Mouse (Mus musculus) midbrain, postnatal 0 days (tissue): ENCODE results near the gene Adgrg6. TPM values are rescaled to one million over a fixed set of nuclear protein-coding genes. Genes with fewer than 3 reads are reported as not detected.

ENCODE experiments used
- ATAC-seq: fragments of 200-750 bp; cut with Nextera tagmentation; 2 replicates; pipeline ENCODE4 v1.8.0; 2017; ENCODE audit warnings: moderate number of reproducible peaks, mild to moderate bottlenecking, moderate TSS enrichment, moderate library complexity; ENCODE audit not compliant: low FRiP score
- DNase-seq: peaks from one replicate; pipeline ENCODE4 v3.0.0-alpha.2; 2015; ENCODE audit warnings: low spot score
- H3K27ac ChIP-seq: fragments of 300-500 bp; sonication (generic); 2 replicates; pipeline ENCODE4 v1.5.1; 2014; ENCODE audit warnings: low read depth, mild to moderate bottlenecking, low read length, mixed read lengths
- H3K27me3 ChIP-seq: fragments of 300-500 bp; sonication (generic); 2 replicates; pipeline ENCODE4 v1.6.1; 2014; ENCODE audit warnings: low read length, control low read depth, mixed read lengths; ENCODE audit not compliant: insufficient read depth
- H3K36me3 ChIP-seq: fragments of 300-500 bp; sonication (generic); 2 replicates; pipeline ENCODE4 v1.6.1; 2014; ENCODE audit warnings: low read length, control low read depth, mixed read lengths; ENCODE audit not compliant: insufficient read depth
- H3K4me1 ChIP-seq: fragments of 300-500 bp; sonication (generic); 2 replicates; pipeline ENCODE4 v1.6.1; 2014; ENCODE audit warnings: mild to moderate bottlenecking, control low read depth, antibody characterized with exemption, low read length, mixed read lengths; ENCODE audit not compliant: insufficient read depth
- H3K4me2 ChIP-seq: fragments of 300-500 bp; sonication (generic); 2 replicates; pipeline ENCODE4 v1.6.1; 2014; ENCODE audit warnings: low read depth, mild to moderate bottlenecking, low read length, mixed read lengths; ENCODE audit not compliant: poor library complexity, severe bottlenecking
- H3K4me3 ChIP-seq: fragments of 300-500 bp; sonication (generic); 2 replicates; pipeline ENCODE4 v1.5.1; 2014; ENCODE audit warnings: low read depth, mild to moderate bottlenecking, low read length, moderate library complexity
- H3K9ac ChIP-seq: fragments of 300-500 bp; sonication (generic); replicated peaks from 2 replicates; pipeline ENCODE4 v1.6.1; 2014; ENCODE audit warnings: mild to moderate bottlenecking, low read length, moderate library complexity, mixed read lengths; ENCODE audit not compliant: poor library complexity, severe bottlenecking
- H3K9me3 ChIP-seq: fragments of 300-500 bp; sonication (generic); 2 replicates; pipeline ENCODE4 v1.6.1; 2016; ENCODE audit warnings: low read length, control low read depth
- CTCF ChIP-seq: IDR thresholded peaks from 2 replicates; pipeline ENCODE4 v1.5.1; 2016; ENCODE audit warnings: antibody characterized with exemption, mild to moderate bottlenecking
- WGBS: fragments of 180-500 bp; shearing (Covaris S2); extraction: QIAGEN DNeasy Blood & Tissue Kit; methylation state at CpG from one replicate; pipeline ENCODE4 v1.1.7; 2014; 5-methylcytosine and 5-hydroxymethylcytosine counted together
- polyA plus RNA-seq: library from polyadenylated mRNA; unstranded; fragments of >200 nt; fragmentation: Nextera tagmentation; extraction: Ambion mirVana; gene quantifications from 2 replicates; pipeline ENCODE4 v1.2.1, GENCODE M21; 2015
- total RNA-seq: library from RNA; depleted of rRNA; stranded (reverse); fragments of >200 nt; gene quantifications from 2 replicates; pipeline ENCODE4 v1.2.3, GENCODE M21; 2014

Gene Adgrg6
- total and polyA plus RNA-seq, 2 experiments from 2014 or later, result 0.86 to 3.0 TPM

- 87% methylated on average over 3 of the region's 3 CpGs for WGBS
- DNase-seq (no peak), ATAC-seq (no peak)
- TF ChIP-seq CTCF, result no peak
- Histone ChIP-seq H3K9me3 (no peaks in the 10 kb centered on the region), H3K4me2 (no peak overlapping the region), H3K27ac (no peak overlapping the region), H3K9ac (no peak overlapping the region), H3K4me3 (no peak overlapping the region), H3K27me3 (no peaks in the 10 kb centered on the region), H3K4me1 (no peaks in the 10 kb centered on the region), H3K36me3 (no peaks in the 10 kb centered on the region)
These were observed 14.4 kb downstream of the Adgrg6 start for GRCm38 (mm10) chr10:14531090-14531489.

DNA sequence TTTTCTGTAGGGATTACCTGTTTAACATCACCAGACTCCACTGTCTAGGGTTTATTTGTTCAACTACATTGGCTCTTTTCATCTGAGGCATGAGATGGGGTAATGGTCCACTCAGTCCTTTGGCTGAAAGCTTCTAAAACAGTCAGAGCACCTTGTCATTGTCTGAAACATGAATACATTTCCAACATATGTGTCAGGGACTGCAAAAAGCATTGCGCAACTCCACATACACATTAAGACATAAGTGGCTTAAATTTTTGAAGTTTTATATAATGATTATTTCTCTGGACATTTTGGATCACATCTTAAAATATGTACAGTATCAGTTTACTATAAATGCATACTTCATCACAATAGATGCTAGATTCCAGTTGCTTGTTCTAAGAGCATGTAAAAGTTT lies 14.8 kb downstream of the Adgrg6 start:
- no peaks in the 10 kb centered on the region for H3K9me3 ChIP-seq
- H3K9ac ChIP-seq, result no peak overlapping the region
- no peaks in the 10 kb centered on the region for H3K27me3 ChIP-seq
- no peak overlapping the region for H3K4me2 ChIP-seq
- no peak overlapping the region for H3K4me3 ChIP-seq
- DNase-seq (no peak), ATAC-seq (no peak)
- TF ChIP-seq CTCF, result no peak
- no peak overlapping the region for H3K27ac ChIP-seq
- 98% methylated on average over 1 of the region's 1 CpGs for whole genome bisulfite sequencing
- no peaks in the 10 kb centered on the region for H3K36me3 ChIP-seq
- no peaks in the 10 kb centered on the region for H3K4me1 ChIP-seq

- no peak for TF ChIP-seq CTCF
- H3K4me1 ChIP-seq, result no peaks in the 10 kb centered on the region
- H3K9ac ChIP-seq, result no peak overlapping the region
- no peaks in the 10 kb centered on the region for H3K36me3 ChIP-seq
- ATAC-seq, result no peak
- H3K4me3 ChIP-seq, result no peak overlapping the region
- no peak for DNase-seq
- H3K4me2 ChIP-seq, result no peak overlapping the region
- H3K27me3 ChIP-seq, result no peaks in the 10 kb centered on the region
- H3K9me3 ChIP-seq, result no peaks in the 10 kb centered on the region
- no peak overlapping the region for H3K27ac ChIP-seq
- WGBS, result 90% methylated on average over 2 of the region's 2 CpGs
These were observed 17.7 kb downstream of the Adgrg6 start for GRCm38 (mm10) chr10:14527765-14528164.

DNA sequence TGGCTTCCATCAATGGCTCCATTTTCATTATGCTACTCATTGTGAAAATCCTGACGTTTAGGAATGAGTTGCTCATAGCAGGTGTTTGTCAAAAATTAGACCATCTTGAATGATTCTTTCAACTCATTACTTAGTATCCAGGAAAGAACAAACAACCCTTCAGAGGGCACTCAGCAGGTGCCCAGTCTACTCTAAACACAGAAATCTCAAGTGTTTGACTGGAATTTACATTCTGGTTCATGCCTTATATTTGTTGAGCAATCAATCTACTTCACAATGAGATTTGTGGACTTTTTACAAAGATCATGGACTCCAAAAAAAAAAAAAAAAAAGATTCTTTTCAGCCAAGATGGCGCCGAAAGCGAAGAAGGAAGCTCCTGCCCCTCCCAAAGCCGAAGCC lies 22.7 kb downstream of the Adgrg6 start:
- Histone ChIP-seq H3K9ac (no peak overlapping the region), H3K36me3 (no peaks in the 10 kb centered on the region), H3K9me3 (no peaks in the 10 kb centered on the region), H3K4me1 (no peaks in the 10 kb centered on the region), H3K27me3 (no peaks in the 10 kb centered on the region), H3K4me2 (no peak overlapping the region), H3K27ac (no peak overlapping the region), H3K4me3 (no peak overlapping the region)
- DNase-seq (no peak), ATAC-seq (no peak)
- 88% methylated on average over 5 of the region's 5 CpGs for WGBS
- no peak for TF ChIP-seq CTCF

GRCm38 (mm10) chr10:14520912-14521675 lies 24.4 kb downstream of the Adgrg6 start:
- TF ChIP-seq CTCF, result no peak
- WGBS, result 73% methylated on average over 8 of the region's 8 CpGs
- no peaks in the 10 kb centered on the region for H3K4me1 ChIP-seq

GRCm38 (mm10) chr10:14517909-14518308 lies 27.6 kb downstream of the Adgrg6 start:
- H3K27ac ChIP-seq, result no peak overlapping the region
- DNase-seq, result no peak
- H3K4me3 ChIP-seq, result no peak overlapping the region
- no peak overlapping the region for H3K4me2 ChIP-seq
- H3K36me3 ChIP-seq, result no peaks in the 10 kb centered on the region
- H3K9ac ChIP-seq, result no peak overlapping the region
- WGBS, result 73% methylated on average over 5 of the region's 5 CpGs
- no peak for ATAC-seq
- no peaks in the 10 kb centered on the region for H3K4me1 ChIP-seq
- H3K9me3 ChIP-seq, result no peaks in the 10 kb centered on the region
- H3K27me3 ChIP-seq, result no peaks in the 10 kb centered on the region
- no peak for TF ChIP-seq CTCF

More at GRCm38 (mm10) chr10:14520912-14521675, 24.4 kb downstream of the Adgrg6 start:
- H3K27ac ChIP-seq, result no peak overlapping the region
- H3K27me3 ChIP-seq, result no peaks in the 10 kb centered on the region
- no peaks in the 10 kb centered on the region for H3K36me3 ChIP-seq
- no peak overlapping the region for H3K4me2 ChIP-seq
- ATAC-seq, result no peak
- H3K4me3 ChIP-seq, result no peak overlapping the region
- H3K9me3 ChIP-seq, result no peaks in the 10 kb centered on the region
- no peak for DNase-seq
- H3K9ac ChIP-seq, result no peak overlapping the region
